Mouse (Mus musculus) midbrain, embryonic 13.5 days (tissue): Measurements from ENCODE around the gene Safb. TPM values are rescaled to one million over a fixed set of nuclear protein-coding genes. Genes with fewer than 3 reads are reported as not detected.
A peak's percentile ranks its signal among the peaks of the same experiment; 100 is the strongest.

Experiments used
- ATAC-seq: fragments of 200-750 bp; cut with Nextera tagmentation; 2 replicates; pipeline ENCODE4 v1.8.0; 2017; ENCODE audit warnings: mild to moderate bottlenecking, moderate TSS enrichment, moderate library complexity
- H3K27ac ChIP-seq: fragments of 300-500 bp; sonication (generic); 2 replicates; pipeline ENCODE4 v1.5.1; 2015; ENCODE audit warnings: inconsistent platforms, mild to moderate bottlenecking, moderate library complexity
- H3K27me3 ChIP-seq: fragments of 300-500 bp; sonication (generic); 2 replicates; pipeline ENCODE4 v1.6.1; 2015; ENCODE audit warnings: mild to moderate bottlenecking, inconsistent platforms
- H3K36me3 ChIP-seq: fragments of 300-500 bp; sonication (generic); 2 replicates; pipeline ENCODE4 v1.6.1; 2015; ENCODE audit warnings: mild to moderate bottlenecking, inconsistent platforms
- H3K4me1 ChIP-seq: fragments of 300-500 bp; sonication (generic); replicated peaks from 2 replicates; pipeline ENCODE4 v1.6.1; 2015; ENCODE audit warnings: inconsistent platforms
- H3K4me2 ChIP-seq: fragments of 300-500 bp; sonication (generic); replicated peaks from 2 replicates; pipeline ENCODE4 v1.6.1; 2015; ENCODE audit warnings: moderate library complexity, mild to moderate bottlenecking, inconsistent platforms
- H3K4me3 ChIP-seq: fragments of 300-500 bp; sonication (generic); replicated peaks from 2 replicates; pipeline ENCODE4 v1.5.1; 2015; ENCODE audit warnings: mild to moderate bottlenecking, inconsistent platforms
- H3K9ac ChIP-seq: fragments of 300-500 bp; sonication (generic); replicated peaks from 2 replicates; pipeline ENCODE4 v1.6.1; 2015; ENCODE audit warnings: mild to moderate bottlenecking, inconsistent platforms
- H3K9me3 ChIP-seq: fragments of 300-500 bp; sonication (generic); 2 replicates; pipeline ENCODE4 v1.6.1; 2016; ENCODE audit warnings: mild to moderate bottlenecking, inconsistent platforms
- WGBS: fragments of 180-500 bp; shearing (Covaris S2); methylation state at CpG from one replicate; pipeline ENCODE4 v1.1.7; 2015; 5-methylcytosine and 5-hydroxymethylcytosine counted together
- polyA plus RNA-seq: library from polyadenylated mRNA; unstranded; fragments of >200 nt; fragmentation: Nextera tagmentation; extraction: Ambion mirVana; gene quantifications from 2 replicates; pipeline ENCODE4 v1.2.1, GENCODE M21; 2015

Gene Safb
- polyA plus RNA-seq = 112 and 127 TPM in 2 replicates

- Histone ChIP-seq H3K4me1 (peaks cover 69% of the 10 kb centered on the region), H3K9me3 (no peaks in the 10 kb centered on the region), H3K27me3 (no peaks in the 10 kb centered on the region), H3K4me2 (peak within 1 kb of the TSS; percentile 97), H3K27ac (peak within 1 kb of the TSS; percentile 95), H3K9ac (peak within 1 kb of the TSS; percentile 95), H3K36me3 (peaks cover 66% of the 10 kb centered on the region), H3K4me3 (peak within 1 kb of the TSS; percentile 93)
- under 1% methylated on average over 81 of the region's 101 CpGs for WGBS
- ATAC-seq = peak; percentile 97
These were observed at the start of gene Safb, which contains the start of gene Safb2 for GRCm38 (mm10) chr17:56584257-56585130. TSS of gene Safb (plus strand) at chr17:56584825. TSS of gene Safb2 (minus strand) at chr17:56584585.

DNA sequence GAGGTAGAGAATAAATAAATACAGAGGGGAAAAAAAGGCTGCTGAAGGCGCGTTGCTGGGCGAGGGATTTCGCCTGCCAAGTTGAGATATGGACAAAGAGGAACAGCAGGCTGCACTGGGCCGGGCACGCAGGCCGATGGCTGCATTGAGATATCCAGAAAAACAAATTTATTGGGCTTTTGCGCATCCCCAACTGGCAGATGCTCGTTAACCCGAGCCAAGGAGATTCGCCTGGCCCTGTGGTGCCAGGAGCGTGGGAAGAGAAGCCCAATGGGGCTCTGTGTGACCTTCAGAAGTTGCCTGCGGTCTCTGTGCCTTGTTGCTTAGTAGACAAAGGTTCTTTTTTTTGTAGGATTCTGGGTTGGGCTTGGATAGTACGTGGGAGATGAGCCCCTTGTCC, 48.4 kb upstream of the Safb start:
- H3K36me3 ChIP-seq = no peaks in the 10 kb centered on the region
- peaks cover 40% of the 10 kb centered on the region for H3K4me1 ChIP-seq
- 28% methylated on average over 14 of the region's 14 CpGs for WGBS
- H3K4me2 ChIP-seq = no peak overlapping the region
- H3K27me3 ChIP-seq = no peaks in the 10 kb centered on the region
- no peak overlapping the region for H3K9ac ChIP-seq
- H3K27ac ChIP-seq = peak overlapping the region; percentile 88
- no peak overlapping the region for H3K4me3 ChIP-seq
- peak; percentile 49 for ATAC-seq
- H3K9me3 ChIP-seq = no peaks in the 10 kb centered on the region

DNA sequence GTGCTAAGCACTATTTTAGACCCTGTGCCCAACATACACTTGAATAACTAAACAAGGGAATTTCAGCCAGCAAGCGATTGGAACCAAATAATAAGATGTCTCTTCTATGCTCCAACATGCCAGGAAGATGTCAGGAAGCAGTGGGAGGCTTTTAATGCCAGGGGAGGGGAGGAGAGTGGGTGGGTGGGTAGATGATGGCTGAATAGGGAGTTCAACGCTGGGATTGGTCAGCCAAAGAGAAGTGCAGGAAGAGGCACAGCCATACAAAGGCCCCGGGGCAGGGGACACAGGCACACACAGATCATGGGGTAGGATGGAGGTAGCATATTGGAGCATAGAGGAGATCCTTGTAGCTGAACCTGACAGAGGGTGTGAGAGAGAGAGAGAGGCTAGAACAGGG, 47.8 kb upstream of the Safb start:
- Histone ChIP-seq H3K36me3 (no peaks in the 10 kb centered on the region), H3K9ac (no peak overlapping the region), H3K4me2 (no peak overlapping the region), H3K9me3 (no peaks in the 10 kb centered on the region), H3K4me1 (peaks cover 40% of the 10 kb centered on the region), H3K4me3 (no peak overlapping the region), H3K27ac (peak overlapping the region; percentile 88), H3K27me3 (no peaks in the 10 kb centered on the region)
- ATAC-seq = peak; percentile 46; the same call in 1 of the 2 replicates
- 44% methylated on average over 3 of the region's 3 CpGs for WGBS

DNA sequence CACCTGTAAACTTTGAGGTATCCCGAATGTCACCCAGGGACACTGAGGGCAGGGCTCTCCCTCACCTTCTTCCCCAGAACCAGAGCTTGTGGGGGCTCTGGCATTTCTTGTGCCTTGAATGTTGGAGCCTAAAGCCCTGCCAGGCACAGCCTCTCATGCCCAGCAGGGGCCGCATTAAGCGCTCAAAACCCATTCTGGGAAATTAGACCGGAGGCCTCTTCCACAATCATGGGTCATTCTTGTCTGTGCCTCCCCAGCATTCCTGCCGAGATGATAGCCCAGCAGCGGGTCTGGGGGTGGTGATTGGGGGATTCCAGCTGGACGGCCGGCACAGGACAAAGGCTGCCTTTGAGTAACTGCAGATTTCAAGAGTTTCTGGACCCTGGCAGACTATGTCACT, 46.7 kb upstream of the Safb start:
- Histone ChIP-seq H3K4me2 (no peak overlapping the region), H3K9ac (no peak overlapping the region), H3K27me3 (no peaks in the 10 kb centered on the region), H3K36me3 (no peaks in the 10 kb centered on the region), H3K9me3 (no peaks in the 10 kb centered on the region), H3K27ac (peak overlapping the region; percentile 88), H3K4me3 (no peak overlapping the region), H3K4me1 (peaks cover 50% of the 10 kb centered on the region)
- ATAC-seq = peak; percentile 34
- 9% methylated on average over 8 of the region's 8 CpGs for WGBS

GRCm38 (mm10) chr17:56540562-56540975, 44.1 kb upstream of the Safb start:
- Histone ChIP-seq H3K27me3 (no peaks in the 10 kb centered on the region), H3K4me2 (no peak overlapping the region), H3K9ac (no peak overlapping the region), H3K4me3 (no peak overlapping the region), H3K27ac (no peak overlapping the region), H3K4me1 (peaks cover 54% of the 10 kb centered on the region), H3K36me3 (no peaks in the 10 kb centered on the region), H3K9me3 (no peaks in the 10 kb centered on the region)
- no peak for ATAC-seq
- whole genome bisulfite sequencing = 41% methylated on average over 6 of the region's 6 CpGs

DNA sequence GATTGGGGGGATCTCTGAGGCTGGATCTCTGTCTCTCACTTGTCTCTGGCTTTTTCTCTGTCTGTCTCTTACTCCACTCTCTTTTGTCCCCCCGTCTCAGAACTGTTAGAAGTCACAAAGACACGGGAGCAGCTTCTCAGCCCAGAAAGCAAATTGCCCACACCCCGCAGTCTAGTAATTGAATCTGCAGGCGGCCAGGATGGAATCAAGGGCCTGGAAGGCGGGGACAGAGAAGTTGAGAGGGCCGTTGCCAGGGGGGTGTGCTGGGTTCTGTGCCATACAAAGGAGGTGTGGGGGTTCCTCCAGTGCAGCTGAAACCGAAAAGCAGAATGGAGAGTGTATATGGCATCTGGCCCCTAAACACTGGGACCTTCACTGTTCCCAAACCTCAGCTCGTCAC, 41.9 kb upstream of the Safb start:
- Histone ChIP-seq H3K4me3 (no peak overlapping the region), H3K27ac (peak overlapping the region; percentile 45), H3K4me1 (peaks cover 52% of the 10 kb centered on the region), H3K27me3 (no peaks in the 10 kb centered on the region), H3K36me3 (no peaks in the 10 kb centered on the region), H3K9ac (no peak overlapping the region), H3K4me2 (no peak overlapping the region), H3K9me3 (no peaks in the 10 kb centered on the region)
- WGBS = 43% methylated on average over 8 of the region's 8 CpGs
- no peak for ATAC-seq

DNA sequence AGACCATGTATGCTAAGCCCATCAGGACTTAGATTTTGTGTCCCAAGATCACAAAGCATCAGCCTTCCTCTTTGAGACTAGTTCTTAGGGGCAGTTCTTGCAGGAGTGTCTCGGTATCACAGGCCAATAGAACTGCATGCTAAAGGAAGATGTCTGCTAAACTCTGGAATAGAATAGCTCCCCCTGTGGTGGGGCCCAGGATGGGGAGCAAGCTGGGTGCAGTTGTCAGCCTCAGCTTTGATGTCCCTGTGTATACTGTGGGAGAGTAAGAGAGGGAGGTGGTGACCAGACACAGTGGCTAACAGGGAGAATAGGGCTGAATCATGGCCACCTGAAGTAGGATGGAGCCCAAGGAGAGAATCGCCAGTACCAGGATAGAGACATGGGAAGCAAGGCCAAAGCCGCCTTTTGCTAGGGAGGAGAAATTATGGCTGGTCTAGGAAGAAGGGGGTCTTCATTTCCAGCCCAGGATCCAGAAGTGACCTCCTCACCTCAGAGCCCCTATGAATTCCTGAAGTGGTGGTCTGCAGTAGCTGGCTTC, 40.9 kb upstream of the Safb start:
- H3K4me3 ChIP-seq = no peak overlapping the region
- H3K9ac ChIP-seq = no peak overlapping the region
- H3K4me1 ChIP-seq = peaks cover 55% of the 10 kb centered on the region
- no peak overlapping the region for H3K4me2 ChIP-seq
- H3K27me3 ChIP-seq = no peaks in the 10 kb centered on the region
- WGBS = 74% methylated on average over 3 of the region's 3 CpGs
- H3K27ac ChIP-seq = 0 out of 2 replicates have a peak overlapping the region, but pooled peaks have one; percentile 27
- H3K9me3 ChIP-seq = no peaks in the 10 kb centered on the region
- ATAC-seq = no peak
- no peaks in the 10 kb centered on the region for H3K36me3 ChIP-seq

GRCm38 (mm10) chr17:56544699-56545387, 39.8 kb upstream of the Safb start:
- Histone ChIP-seq H3K27me3 (no peaks in the 10 kb centered on the region), H3K9me3 (no peaks in the 10 kb centered on the region), H3K4me1 (peaks cover 56% of the 10 kb centered on the region), H3K27ac (no peak overlapping the region), H3K4me3 (no peak overlapping the region), H3K36me3 (no peaks in the 10 kb centered on the region), H3K4me2 (no peak overlapping the region), H3K9ac (no peak overlapping the region)
- no peak for ATAC-seq
- WGBS = 80% methylated on average over 7 of the region's 7 CpGs

DNA sequence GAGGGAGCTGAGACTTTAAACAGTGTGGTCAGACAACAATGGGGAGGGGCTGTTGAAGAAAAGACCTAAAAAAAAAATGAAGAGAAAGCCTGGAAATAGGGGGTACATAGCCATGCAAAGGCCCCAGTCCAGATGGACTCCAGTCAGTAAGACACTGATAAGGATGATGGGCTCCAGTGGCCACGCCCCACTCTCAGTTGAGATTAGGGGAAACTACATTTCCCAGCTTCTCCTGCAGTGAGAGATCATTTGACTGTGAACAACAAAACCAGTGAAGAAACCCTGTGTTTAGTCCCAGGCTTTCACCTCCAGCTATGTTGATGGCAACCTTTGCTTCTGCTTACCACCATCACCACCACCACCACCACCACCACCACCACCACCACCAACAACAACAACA, 38.7 kb upstream of the Safb start:
- 78% methylated on average over 1 of the region's 1 CpGs for WGBS
- Histone ChIP-seq H3K9ac (no peak overlapping the region), H3K36me3 (no peaks in the 10 kb centered on the region), H3K4me2 (no peak overlapping the region), H3K4me3 (no peak overlapping the region), H3K9me3 (no peaks in the 10 kb centered on the region), H3K4me1 (peaks cover 57% of the 10 kb centered on the region), H3K27me3 (no peaks in the 10 kb centered on the region), H3K27ac (no peak overlapping the region)
- no peak for ATAC-seq

DNA sequence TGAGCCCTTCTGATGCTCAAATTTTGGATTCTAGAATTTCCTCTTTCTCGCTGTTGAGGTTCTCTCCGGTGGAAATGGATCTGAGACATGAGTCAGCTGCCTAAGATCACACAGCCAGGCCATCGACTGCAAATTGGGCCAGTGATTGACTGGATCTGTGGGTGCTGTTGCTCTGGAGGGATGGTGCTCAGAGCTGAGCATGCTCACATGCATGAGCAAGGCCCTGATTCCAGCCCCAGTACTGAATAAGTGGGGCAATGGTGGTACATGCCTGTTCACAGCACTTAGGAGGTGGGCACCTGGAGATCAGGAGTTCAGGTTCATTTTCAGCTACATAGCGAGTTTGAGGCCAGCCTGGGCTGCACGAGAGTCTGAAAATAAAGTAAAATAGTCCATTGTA, 38.0 kb upstream of the Safb start:
- Histone ChIP-seq H3K4me2 (no peak overlapping the region), H3K27ac (peak overlapping the region; percentile 70), H3K9ac (no peak overlapping the region), H3K27me3 (no peaks in the 10 kb centered on the region), H3K36me3 (no peaks in the 10 kb centered on the region), H3K9me3 (no peaks in the 10 kb centered on the region), H3K4me3 (no peak overlapping the region), H3K4me1 (peaks cover 63% of the 10 kb centered on the region)
- whole genome bisulfite sequencing = 89% methylated on average over 5 of the region's 5 CpGs
- ATAC-seq = no peak

- WGBS = 57% methylated on average over 17 of the region's 17 CpGs
- H3K27ac ChIP-seq = peak overlapping the region; percentile 70
- 0 out of 2 replicates have a peak, but pooled peaks have one; percentile 7 for ATAC-seq
- peaks cover 66% of the 10 kb centered on the region for H3K4me1 ChIP-seq
- H3K9me3 ChIP-seq = no peaks in the 10 kb centered on the region
- no peaks in the 10 kb centered on the region for H3K27me3 ChIP-seq
- no peak overlapping the region for H3K9ac ChIP-seq
- H3K36me3 ChIP-seq = no peaks in the 10 kb centered on the region
- H3K4me3 ChIP-seq = no peak overlapping the region
- 0 out of 2 replicates have a peak overlapping the region, but pooled peaks have one; percentile 0 for H3K4me2 ChIP-seq
These were observed 37.3 kb upstream of the Safb start for GRCm38 (mm10) chr17:56547116-56547845.
